Mouse (Mus musculus) cortical plate, adult 2 months (tissue): ENCODE measurements around the gene Etl4.

Experiments
- CTCF ChIP-seq: fragments of 200-500 bp; IDR thresholded peaks from 2 replicates; pipeline ENCODE4 v1.5.1; 2011; ENCODE audit warnings: mild to moderate bottlenecking, control low read depth, low read length; ENCODE audit not compliant: insufficient read depth; ENCODE audit errors: extremely low read depth
- POLR2A ChIP-seq: fragments of 200-500 bp; IDR thresholded peaks from 2 replicates; pipeline ENCODE4 v1.6.1; 2011; ENCODE audit warnings: mild to moderate bottlenecking, low read length, control low read depth; ENCODE audit not compliant: insufficient read depth; ENCODE audit errors: extremely low read depth

GRCm38 (mm10) chr2:20076118-20076796 lies 166.7 kb downstream of the Etl4 start:
- no peak for TF ChIP-seq POLR2A
- TF ChIP-seq CTCF, result no peak
